Mouse (Mus musculus): ENCODE measurements around the gene BC051665. TPM values are rescaled to one million over a fixed set of nuclear protein-coding genes. Genes with fewer than 3 reads are reported as not detected.

BC051665 gene
- polyA plus RNA-seq (2017; shearing (Covaris generic)) = not detected

- ATAC-seq = no peak
These were observed at the start of gene BC051665 for GRCm38 (mm10) chr13:60786264-60786663. TSS of gene BC051665 (minus strand) at chr13:60786364.

- ATAC-seq = peak; percentile 91
These were observed 39.9 kb upstream of the BC051665 start for GRCm38 (mm10) chr13:60826052-60826451.

GRCm38 (mm10) chr13:60820486-60821175 is 34.5 kb upstream of the BC051665 start:
- no peak for ATAC-seq

GRCm38 (mm10) chr13:60819469-60819868 is 33.3 kb upstream of the BC051665 start:
- no peak for ATAC-seq

- ATAC-seq = no peak
These were observed 27.6 kb upstream of the BC051665 start for GRCm38 (mm10) chr13:60813722-60814121.

- no peak for ATAC-seq
These were observed 26.6 kb upstream of the BC051665 start for GRCm38 (mm10) chr13:60812768-60813167.

GRCm38 (mm10) chr13:60809690-60810089 is 23.5 kb upstream of the BC051665 start:
- ATAC-seq = no peak

GRCm38 (mm10) chr13:60802749-60803148 is 16.6 kb upstream of the BC051665 start, which contains the start of gene Ctsll3:
TSS of gene Ctsll3 (minus strand) at chr13:60802849.
- no peak for ATAC-seq

- ATAC-seq = no peak
These were observed 3.3 kb upstream of the BC051665 start for GRCm38 (mm10) chr13:60789466-60789865.

GRCm38 (mm10) chr13:60783301-60783700 is 2.9 kb downstream of the BC051665 start:
- no peak for ATAC-seq

GRCm38 (mm10) chr13:60780534-60780933 is 5.6 kb downstream of the BC051665 start:
- no peak for ATAC-seq

- ATAC-seq = no peak
These were observed 25.0 kb downstream of the BC051665 start for GRCm38 (mm10) chr13:60761161-60761560.

GRCm38 (mm10) chr13:60760392-60760791 is 25.8 kb downstream of the BC051665 start:
- ATAC-seq = no peak

- peak; percentile 41 for ATAC-seq
These were observed 27.0 kb downstream of the BC051665 start for GRCm38 (mm10) chr13:60759136-60759535.

GRCm38 (mm10) chr13:60757292-60757691 is 28.9 kb downstream of the BC051665 start:
- no peak for ATAC-seq

GRCm38 (mm10) chr13:60755251-60755650 is 30.9 kb downstream of the BC051665 start:
- ATAC-seq = no peak

- no peak for ATAC-seq
These were observed 32.9 kb downstream of the BC051665 start for GRCm38 (mm10) chr13:60753216-60753615.

GRCm38 (mm10) chr13:60750930-60751329 is 35.2 kb downstream of the BC051665 start:
- ATAC-seq = no peak

GRCm38 (mm10) chr13:60748556-60748955 is 37.6 kb downstream of the BC051665 start:
- no peak for ATAC-seq

- no peak for ATAC-seq
These were observed 39.0 kb downstream of the BC051665 start for GRCm38 (mm10) chr13:60747201-60747600.

- peak; percentile 27 for ATAC-seq
These were observed 39.9 kb downstream of the BC051665 start for GRCm38 (mm10) chr13:60746271-60746670.

GRCm38 (mm10) chr13:60745358-60745757 is 40.8 kb downstream of the BC051665 start:
- no peak for ATAC-seq

- no peak for ATAC-seq
These were observed 41.4 kb downstream of the BC051665 start for GRCm38 (mm10) chr13:60744736-60745135.

- ATAC-seq = peak; percentile 82
These were observed 42.1 kb downstream of the BC051665 start for GRCm38 (mm10) chr13:60744078-60744460.

Measured in inflammation-experienced regulatory T-cells, adult 6 months (primary cell).